Mouse (Mus musculus): Measurements from ENCODE around the gene Tspan1. TPM values are rescaled to one million over a fixed set of nuclear protein-coding genes. Genes with fewer than 3 reads are reported as not detected.

Gene Tspan1
- polyA plus RNA-seq, 1 experiment from 2014 or later, result not detected

- Histone ChIP-seq H3K9me3 (ENCODE audit: control insufficient read depth, low read length) (no peaks in the 10 kb centered on the region), H3K4me3 (ENCODE audit: low read depth, low read length) (no peak overlapping the region), H3K36me3 (ENCODE audit: control insufficient read depth, insufficient read depth, low read length) (no peaks in the 10 kb centered on the region), H3K27ac (ENCODE audit: low read depth, low read length) (no peak overlapping the region), H3K4me2 (no peak overlapping the region), H3K27me3 (ENCODE audit: control insufficient read depth, insufficient read depth, low read length) (peaks cover 6% of the 10 kb centered on the region), H3K9ac (ENCODE audit: low read length) (no peak overlapping the region), H3K4me1 (ENCODE audit: control insufficient read depth, insufficient read depth, low read length) (peaks cover 2% of the 10 kb centered on the region; the same call in 1 of the 2 replicates)
- 73% methylated on average over 1 of the region's 1 CpGs for WGBS
- ATAC-seq (ENCODE audit: low FRiP score) (no peak), DNase-seq (ENCODE audit: low spot score, missing footprints) (peak; percentile 67)
Observed at GRCm38 (mm10) chr4:116141736-116142135, 25.7 kb downstream of the Tspan1 start.

GRCm38 (mm10) chr4:116140801-116141574 lies 26.4 kb downstream of the Tspan1 start:
- 83% methylated on average over 7 of the region's 7 CpGs for WGBS
- no peak overlapping the region for H3K4me2 ChIP-seq
- H3K4me3 ChIP-seq (ENCODE audit: low read depth, low read length), result no peak overlapping the region
- no peak overlapping the region for H3K9ac ChIP-seq (ENCODE audit: low read length)
- H3K9me3 ChIP-seq (ENCODE audit: control insufficient read depth, low read length), result no peaks in the 10 kb centered on the region
- peak; percentile 75 for DNase-seq (ENCODE audit: low spot score, missing footprints)
- H3K27me3 ChIP-seq (ENCODE audit: control insufficient read depth, insufficient read depth, low read length), result peaks cover 6% of the 10 kb centered on the region
- no peak overlapping the region for H3K27ac ChIP-seq (ENCODE audit: low read depth, low read length)
- no peak for ATAC-seq (ENCODE audit: low FRiP score)
- H3K4me1 ChIP-seq (ENCODE audit: control insufficient read depth, insufficient read depth, low read length), result peaks cover 4% of the 10 kb centered on the region; the same call in 1 of the 2 replicates
- no peaks in the 10 kb centered on the region for H3K36me3 ChIP-seq (ENCODE audit: control insufficient read depth, insufficient read depth, low read length)

GRCm38 (mm10) chr4:116137421-116137996 lies 29.9 kb downstream of the Tspan1 start:
- peak; percentile 82 for DNase-seq (ENCODE audit: low spot score, missing footprints)
- Histone ChIP-seq H3K36me3 (ENCODE audit: control insufficient read depth, insufficient read depth, low read length) (no peaks in the 10 kb centered on the region), H3K27ac (ENCODE audit: low read depth, low read length) (no peak overlapping the region), H3K4me3 (ENCODE audit: low read depth, low read length) (no peak overlapping the region), H3K9me3 (ENCODE audit: control insufficient read depth, low read length) (no peaks in the 10 kb centered on the region), H3K4me1 (ENCODE audit: control insufficient read depth, insufficient read depth, low read length) (peaks cover 4% of the 10 kb centered on the region; the same call in 1 of the 2 replicates), H3K27me3 (ENCODE audit: control insufficient read depth, insufficient read depth, low read length) (no peaks in the 10 kb centered on the region; the same call in 1 of the 2 replicates), H3K4me2 (no peak overlapping the region), H3K9ac (ENCODE audit: low read length) (no peak overlapping the region)
- 0 out of 2 replicates have a peak, but pooled peaks have one; percentile 46 for ATAC-seq (ENCODE audit: low FRiP score)
- 47% methylated on average over 13 of the region's 13 CpGs for WGBS

GRCm38 (mm10) chr4:116134990-116135389 lies 32.4 kb downstream of the Tspan1 start:
- H3K27ac ChIP-seq (ENCODE audit: low read depth, low read length), result no peak overlapping the region
- no peaks in the 10 kb centered on the region for H3K27me3 ChIP-seq (ENCODE audit: control insufficient read depth, insufficient read depth, low read length)
- no peak overlapping the region for H3K9ac ChIP-seq (ENCODE audit: low read length)
- 40% methylated on average over 2 of the region's 2 CpGs for WGBS
- H3K4me2 ChIP-seq, result no peak overlapping the region
- no peaks in the 10 kb centered on the region for H3K36me3 ChIP-seq (ENCODE audit: control insufficient read depth, insufficient read depth, low read length)
- no peaks in the 10 kb centered on the region for H3K9me3 ChIP-seq (ENCODE audit: control insufficient read depth, low read length)
- ATAC-seq (ENCODE audit: low FRiP score) (0 out of 2 replicates have a peak, but pooled peaks have one; percentile 30), DNase-seq (ENCODE audit: low spot score, missing footprints) (peak; percentile 89)
- H3K4me3 ChIP-seq (ENCODE audit: low read depth, low read length), result no peak overlapping the region
- H3K4me1 ChIP-seq (ENCODE audit: control insufficient read depth, insufficient read depth, low read length), result peaks cover 4% of the 10 kb centered on the region; the same call in 1 of the 2 replicates

GRCm38 (mm10) chr4:116133126-116133525 lies 34.3 kb downstream of the Tspan1 start:
- ATAC-seq (ENCODE audit: low FRiP score) (no peak), DNase-seq (ENCODE audit: low spot score, missing footprints) (peak; percentile 72)
- H3K27me3 ChIP-seq (ENCODE audit: control insufficient read depth, insufficient read depth, low read length), result no peaks in the 10 kb centered on the region
- WGBS, result 85% methylated on average over 4 of the region's 4 CpGs
- H3K9me3 ChIP-seq (ENCODE audit: control insufficient read depth, low read length), result no peaks in the 10 kb centered on the region
- no peak overlapping the region for H3K27ac ChIP-seq (ENCODE audit: low read depth, low read length)
- H3K4me2 ChIP-seq, result no peak overlapping the region
- H3K4me3 ChIP-seq (ENCODE audit: low read depth, low read length), result no peak overlapping the region
- no peaks in the 10 kb centered on the region for H3K36me3 ChIP-seq (ENCODE audit: control insufficient read depth, insufficient read depth, low read length)
- H3K9ac ChIP-seq (ENCODE audit: low read length), result no peak overlapping the region
- peaks cover 4% of the 10 kb centered on the region; the same call in 1 of the 2 replicates for H3K4me1 ChIP-seq (ENCODE audit: control insufficient read depth, insufficient read depth, low read length)

- DNase-seq (ENCODE audit: low spot score, missing footprints) (peak; percentile 69), ATAC-seq (ENCODE audit: low FRiP score) (no peak)
- H3K27me3 ChIP-seq (ENCODE audit: control insufficient read depth, insufficient read depth, low read length), result no peaks in the 10 kb centered on the region
- no peak overlapping the region for H3K27ac ChIP-seq (ENCODE audit: low read depth, low read length)
- no peak overlapping the region for H3K4me3 ChIP-seq (ENCODE audit: low read depth, low read length)
- peaks cover 9% of the 10 kb centered on the region for H3K4me1 ChIP-seq (ENCODE audit: control insufficient read depth, insufficient read depth, low read length)
- no peaks in the 10 kb centered on the region for H3K36me3 ChIP-seq (ENCODE audit: control insufficient read depth, insufficient read depth, low read length)
- no peak overlapping the region for H3K4me2 ChIP-seq
- 66% methylated on average over 6 of the region's 6 CpGs for WGBS
- no peaks in the 10 kb centered on the region for H3K9me3 ChIP-seq (ENCODE audit: control insufficient read depth, low read length)
- H3K9ac ChIP-seq (ENCODE audit: low read length), result no peak overlapping the region
Observed at GRCm38 (mm10) chr4:116127956-116128355, 39.4 kb downstream of the Tspan1 start.

- no peak for ATAC-seq (ENCODE audit: low FRiP score)
- 95% methylated on average over 4 of the region's 4 CpGs for WGBS
- peak; percentile 66 for DNase-seq (ENCODE audit: low spot score, missing footprints)
Observed at GRCm38 (mm10) chr4:116125803-116126386, 41.5 kb downstream of the Tspan1 start.

GRCm38 (mm10) chr4:116123602-116124519 lies 43.5 kb downstream of the Tspan1 start, which contains the start of the genes Rad54l and Pomgnt1:
TSS of gene Rad54l (minus strand) at chr4:116123690.
TSS of gene Pomgnt1 (plus strand) at chr4:116123840.
- Histone ChIP-seq H3K9ac (ENCODE audit: low read length) (peak within 1 kb of the TSS; percentile 72), H3K4me1 (ENCODE audit: control insufficient read depth, insufficient read depth, low read length) (peaks cover 14% of the 10 kb centered on the region), H3K27ac (ENCODE audit: low read depth, low read length) (no peak within 1 kb of the TSS), H3K27me3 (ENCODE audit: control insufficient read depth, insufficient read depth, low read length) (no peaks in the 10 kb centered on the region), H3K9me3 (ENCODE audit: control insufficient read depth, low read length) (no peaks in the 10 kb centered on the region), H3K36me3 (ENCODE audit: control insufficient read depth, insufficient read depth, low read length) (peaks cover 3% of the 10 kb centered on the region; the same call in 1 of the 2 replicates), H3K4me2 (peak within 1 kb of the TSS; percentile 63), H3K4me3 (ENCODE audit: low read depth, low read length) (peak within 1 kb of the TSS; percentile 51)
- DNase-seq (ENCODE audit: low spot score, missing footprints) (peak; percentile 97), ATAC-seq (ENCODE audit: low FRiP score) (peak; percentile 100)
- 7% methylated on average over 24 of the region's 24 CpGs for WGBS

More at GRCm38 (mm10) chr4:116125803-116126386, 41.5 kb downstream of the Tspan1 start:
- Histone ChIP-seq H3K27ac (ENCODE audit: low read depth, low read length) (no peak overlapping the region), H3K36me3 (ENCODE audit: control insufficient read depth, insufficient read depth, low read length) (no peaks in the 10 kb centered on the region), H3K9me3 (ENCODE audit: control insufficient read depth, low read length) (no peaks in the 10 kb centered on the region), H3K4me3 (ENCODE audit: low read depth, low read length) (no peak overlapping the region), H3K4me2 (no peak overlapping the region), H3K9ac (ENCODE audit: low read length) (no peak overlapping the region), H3K4me1 (ENCODE audit: control insufficient read depth, insufficient read depth, low read length) (peaks cover 14% of the 10 kb centered on the region), H3K27me3 (ENCODE audit: control insufficient read depth, insufficient read depth, low read length) (no peaks in the 10 kb centered on the region)

Data from midbrain, embryonic 11.5 days (tissue).